Mouse (Mus musculus): ENCODE results near the gene Sash1.
"Not testable (repeated sequence)": the region's sequence is repeated elsewhere in the genome, so short reads cannot be mapped to it uniquely, and the experiment has no call there.

Gene Sash1

GRCm38 (mm10) chr10:8757429-8757931, 128.4 kb downstream of the Sash1 start:
- no peak for DNase-seq (ENCODE audit: low read depth, low spot score)

- DNase-seq (ENCODE audit: low read depth, low spot score) = no peak
Observed at GRCm38 (mm10) chr10:8756604-8757354, 129.1 kb downstream of the Sash1 start.

- DNase-seq (ENCODE audit: low read depth, low spot score) = no peak
Observed at GRCm38 (mm10) chr10:8753377-8753776, 132.5 kb downstream of the Sash1 start.

- no peak for DNase-seq (ENCODE audit: low read depth, low spot score)
Observed at GRCm38 (mm10) chr10:8752436-8752835, 133.4 kb downstream of the Sash1 start.

GRCm38 (mm10) chr10:8749537-8749936, 136.3 kb downstream of the Sash1 start:
- no peak for DNase-seq (ENCODE audit: low read depth, low spot score)

GRCm38 (mm10) chr10:8747450-8748212, 138.2 kb downstream of the Sash1 start:
- no peak for DNase-seq (ENCODE audit: low read depth, low spot score)

- no peak for DNase-seq (ENCODE audit: low read depth, low spot score)
Observed at GRCm38 (mm10) chr10:8746082-8746696, 139.7 kb downstream of the Sash1 start.

- peak; percentile 1 for DNase-seq (ENCODE audit: low read depth, low spot score)
Observed at GRCm38 (mm10) chr10:8742872-8743271, 143.0 kb downstream of the Sash1 start.

- DNase-seq (ENCODE audit: low read depth, low spot score) = no peak
Observed at GRCm38 (mm10) chr10:8741505-8741904, 144.4 kb downstream of the Sash1 start.

GRCm38 (mm10) chr10:8740797-8741196, 145.1 kb downstream of the Sash1 start:
- DNase-seq (ENCODE audit: low read depth, low spot score) = no peak

- no peak for DNase-seq (ENCODE audit: low read depth, low spot score)
Observed at GRCm38 (mm10) chr10:8729387-8730337, 156.2 kb downstream of the Sash1 start.

- DNase-seq (ENCODE audit: low read depth, low spot score) = no peak
Observed at GRCm38 (mm10) chr10:8719345-8719744, 166.5 kb downstream of the Sash1 start.

GRCm38 (mm10) chr10:8718831-8719230, 167.0 kb downstream of the Sash1 start:
- DNase-seq (ENCODE audit: low read depth, low spot score) = no peak

GRCm38 (mm10) chr10:8717171-8717570, 168.7 kb downstream of the Sash1 start:
- no peak for DNase-seq (ENCODE audit: low read depth, low spot score)

- DNase-seq (ENCODE audit: low read depth, low spot score) = peak; percentile 12
Observed at GRCm38 (mm10) chr10:8715679-8716284, 170.1 kb downstream of the Sash1 start.

- DNase-seq (ENCODE audit: low read depth, low spot score) = not testable (repeated sequence)
Observed at GRCm38 (mm10) chr10:8696636-8697035, 189.2 kb downstream of the Sash1 start.

GRCm38 (mm10) chr10:8693996-8694500, 191.8 kb downstream of the Sash1 start:
- no peak for DNase-seq (ENCODE audit: low read depth, low spot score)

GRCm38 (mm10) chr10:8693561-8693960, 192.3 kb downstream of the Sash1 start:
- DNase-seq (ENCODE audit: low read depth, low spot score) = no peak

- DNase-seq (ENCODE audit: low read depth, low spot score) = no peak
Observed at GRCm38 (mm10) chr10:8692531-8692930, 193.3 kb downstream of the Sash1 start.

GRCm38 (mm10) chr10:8686219-8686618, 199.7 kb downstream of the Sash1 start:
- no peak for DNase-seq (ENCODE audit: low read depth, low spot score)
